Mouse (Mus musculus) limb, embryonic 15.5 days (tissue): ENCODE results near the gene Bmyc. TPM values are rescaled to one million over a fixed set of nuclear protein-coding genes. Genes with fewer than 3 reads are reported as not detected.

Experiments used
- ATAC-seq: fragments of 200-750 bp; cut with Nextera tagmentation; 2 replicates; pipeline ENCODE4 v1.8.0; 2017; ENCODE audit warnings: low read depth, moderate TSS enrichment; ENCODE audit not compliant: insufficient number of reproducible peaks, low FRiP score, low TSS enrichment
- H3K27ac ChIP-seq: fragments of 300-500 bp; sonication (generic); 2 replicates; pipeline ENCODE4 v1.5.1; 2015; ENCODE audit warnings: moderate library complexity, mild to moderate bottlenecking, inconsistent platforms
- H3K27me3 ChIP-seq: fragments of 300-500 bp; sonication (generic); 2 replicates; pipeline ENCODE4 v1.6.1; 2015; ENCODE audit warnings: inconsistent platforms
- H3K36me3 ChIP-seq: fragments of 300-500 bp; sonication (generic); 2 replicates; pipeline ENCODE4 v1.6.1; 2015; ENCODE audit warnings: inconsistent platforms
- H3K4me1 ChIP-seq: fragments of 300-500 bp; sonication (generic); 2 replicates; pipeline ENCODE4 v1.6.1; 2015; ENCODE audit warnings: inconsistent platforms
- H3K4me2 ChIP-seq: fragments of 300-500 bp; sonication (generic); 2 replicates; pipeline ENCODE4 v1.6.1; 2015; ENCODE audit warnings: mild to moderate bottlenecking, inconsistent platforms
- H3K4me3 ChIP-seq: fragments of 300-500 bp; sonication (generic); 2 replicates; pipeline ENCODE4 v1.5.1; 2015; ENCODE audit warnings: mild to moderate bottlenecking, inconsistent platforms
- H3K9ac ChIP-seq: fragments of 300-500 bp; sonication (generic); 2 replicates; pipeline ENCODE4 v1.6.1; 2015; ENCODE audit warnings: inconsistent platforms
- H3K9me3 ChIP-seq: fragments of 300-500 bp; sonication (generic); 2 replicates; pipeline ENCODE4 v1.6.1; 2016; ENCODE audit warnings: inconsistent platforms
- whole genome bisulfite sequencing: fragments of 180-500 bp; shearing (Covaris S2); methylation state at CpG from one replicate; pipeline ENCODE4 v1.1.7; 2015; 5-methylcytosine and 5-hydroxymethylcytosine counted together
- polyA plus RNA-seq: library from polyadenylated mRNA; unstranded; fragments of >200 nt; fragmentation: Nextera tagmentation; extraction: Ambion mirVana; gene quantifications from 2 replicates; pipeline ENCODE4 v1.2.1, GENCODE M21; 2015

Gene Bmyc
- polyA plus RNA-seq = 92.0 and 94.5 TPM in 2 replicates

DNA sequence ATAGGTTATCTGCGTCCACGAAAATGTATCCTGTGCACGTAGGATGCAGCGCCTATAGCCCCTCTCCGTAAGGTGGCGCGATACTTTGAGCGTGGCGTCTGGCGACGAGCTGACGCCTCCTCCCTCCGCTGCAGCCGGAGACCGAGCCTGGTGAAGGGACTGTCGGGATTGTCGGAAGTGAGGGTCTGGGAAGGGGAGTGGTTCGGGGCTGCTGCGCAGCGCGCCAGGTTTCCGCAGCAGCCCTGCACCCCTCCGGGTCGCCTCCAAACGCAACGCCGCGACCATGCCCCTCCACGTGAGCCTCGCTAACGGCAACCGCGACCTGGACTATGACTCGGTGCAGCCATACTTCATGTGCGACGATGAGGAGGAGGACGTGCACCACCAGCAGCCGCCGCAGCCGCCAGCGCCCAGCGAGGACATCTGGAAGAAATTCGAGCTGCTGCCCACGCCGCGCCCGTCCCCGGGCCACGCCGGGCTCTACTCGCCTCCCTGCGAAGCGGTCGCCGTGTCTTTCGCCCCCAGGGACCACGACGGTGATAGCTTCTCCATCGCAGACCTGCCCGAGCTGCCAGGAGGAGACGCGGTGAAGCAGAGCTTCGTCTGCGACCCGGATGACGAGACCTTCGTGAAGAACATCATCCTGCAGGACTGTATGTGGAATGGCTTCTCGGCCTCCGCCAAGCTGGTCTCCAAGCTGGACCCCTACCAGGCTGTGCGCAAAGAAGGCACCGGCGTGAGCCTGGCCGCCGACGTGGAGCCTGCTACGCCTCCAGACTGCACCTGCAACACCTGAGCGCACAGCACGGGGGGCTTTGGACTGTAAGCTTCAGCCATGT is at the start of gene Bmyc:
Gene Bmyc (plus strand): TSS at position 97 of the 839 bp plus-strand sequence.
- H3K4me2 ChIP-seq = peak within 1 kb of the TSS; percentile 81
- no peaks in the 10 kb centered on the region for H3K27me3 ChIP-seq
- H3K4me1 ChIP-seq = peaks cover 15% of the 10 kb centered on the region
- no peaks in the 10 kb centered on the region for H3K9me3 ChIP-seq
- under 1% methylated on average over 78 of the region's 78 CpGs for WGBS
- peak within 1 kb of the TSS; percentile 70 for H3K4me3 ChIP-seq
- peak within 1 kb of the TSS; percentile 88 for H3K27ac ChIP-seq
- peaks cover 8% of the 10 kb centered on the region; the same call in 1 of the 2 replicates for H3K36me3 ChIP-seq
- peak within 1 kb of the TSS; percentile 68 for H3K9ac ChIP-seq
- peak; percentile 89 for ATAC-seq

DNA sequence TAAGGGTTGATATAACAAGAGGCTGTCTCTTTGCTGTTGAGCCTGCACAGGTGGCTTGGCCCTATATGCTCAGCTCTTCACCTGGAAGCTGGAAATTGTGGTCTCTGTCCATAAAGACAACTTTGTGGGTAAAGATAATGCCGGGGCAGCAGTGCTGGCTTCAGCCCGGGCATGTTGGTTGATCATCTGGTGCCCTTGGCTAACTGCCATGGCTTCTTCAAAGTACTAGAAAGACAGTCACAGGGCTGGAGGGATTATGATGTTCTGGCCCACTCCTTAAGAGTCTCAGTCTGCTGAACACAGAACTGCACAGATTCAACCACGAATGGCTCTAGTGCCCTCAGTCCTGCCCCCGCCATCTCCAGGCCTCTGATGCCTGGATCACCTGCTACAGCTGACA is 49.3 kb upstream of the Bmyc start:
- Histone ChIP-seq H3K4me2 (no peak overlapping the region), H3K9ac (no peak overlapping the region), H3K4me3 (no peak overlapping the region), H3K9me3 (no peaks in the 10 kb centered on the region), H3K27me3 (no peaks in the 10 kb centered on the region), H3K36me3 (no peaks in the 10 kb centered on the region), H3K27ac (no peak overlapping the region), H3K4me1 (no peaks in the 10 kb centered on the region)
- WGBS = 72% methylated on average over 4 of the region's 4 CpGs
- no peak for ATAC-seq

DNA sequence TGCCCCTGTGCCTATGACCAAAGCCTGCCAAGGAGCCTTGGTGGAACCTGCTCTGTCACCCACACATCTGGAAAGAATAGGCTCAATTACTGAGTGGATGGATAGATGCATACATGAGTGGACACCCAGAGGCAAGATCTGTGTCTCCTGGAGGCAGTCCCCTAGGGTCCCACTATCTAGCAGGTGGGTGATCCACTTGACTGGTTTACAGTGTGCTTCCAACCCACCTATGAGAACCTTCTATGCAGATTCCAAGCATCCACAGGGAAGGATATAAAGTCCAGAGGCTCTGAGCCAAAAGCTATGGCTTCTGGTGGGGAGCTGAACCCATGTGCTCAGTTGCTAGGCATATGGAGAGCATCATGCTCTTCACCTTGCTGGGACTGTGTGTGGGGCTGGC is 48.9 kb upstream of the Bmyc start, which contains the start of gene Lcn5:
Gene Lcn5 (plus strand): TSS at position 301 of the 400 bp plus-strand sequence.
- Histone ChIP-seq H3K4me2 (no peak within 1 kb of the TSS), H3K4me3 (no peak within 1 kb of the TSS), H3K27ac (no peak within 1 kb of the TSS), H3K36me3 (no peaks in the 10 kb centered on the region), H3K27me3 (no peaks in the 10 kb centered on the region), H3K4me1 (no peaks in the 10 kb centered on the region), H3K9me3 (no peaks in the 10 kb centered on the region), H3K9ac (no peak within 1 kb of the TSS)
- no peak for ATAC-seq

DNA sequence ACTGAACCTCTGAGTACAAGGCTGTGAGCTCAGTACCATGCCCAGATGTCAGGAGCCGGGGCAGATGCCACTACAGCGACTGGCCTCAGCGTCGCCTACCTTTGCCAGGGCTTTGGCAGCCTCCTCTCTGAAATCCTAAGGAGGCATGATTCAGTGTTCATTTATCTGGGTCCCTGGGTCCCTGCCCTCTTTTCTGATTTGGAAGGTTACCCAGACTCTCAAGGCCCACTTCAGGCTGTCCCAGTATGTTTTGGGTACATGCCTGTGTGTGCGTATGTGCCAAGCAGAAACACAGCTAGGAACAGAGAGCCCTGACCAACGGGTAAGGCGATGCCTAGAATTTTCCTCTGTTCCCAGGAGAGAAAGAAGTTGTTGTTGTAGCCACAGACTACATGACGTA is 46.3 kb upstream of the Bmyc start:
- Histone ChIP-seq H3K9me3 (no peaks in the 10 kb centered on the region), H3K27me3 (no peaks in the 10 kb centered on the region), H3K36me3 (no peaks in the 10 kb centered on the region), H3K9ac (no peak overlapping the region), H3K4me1 (no peaks in the 10 kb centered on the region), H3K27ac (no peak overlapping the region), H3K4me3 (no peak overlapping the region), H3K4me2 (no peak overlapping the region)
- WGBS = 79% methylated on average over 8 of the region's 8 CpGs
- no peak for ATAC-seq

DNA sequence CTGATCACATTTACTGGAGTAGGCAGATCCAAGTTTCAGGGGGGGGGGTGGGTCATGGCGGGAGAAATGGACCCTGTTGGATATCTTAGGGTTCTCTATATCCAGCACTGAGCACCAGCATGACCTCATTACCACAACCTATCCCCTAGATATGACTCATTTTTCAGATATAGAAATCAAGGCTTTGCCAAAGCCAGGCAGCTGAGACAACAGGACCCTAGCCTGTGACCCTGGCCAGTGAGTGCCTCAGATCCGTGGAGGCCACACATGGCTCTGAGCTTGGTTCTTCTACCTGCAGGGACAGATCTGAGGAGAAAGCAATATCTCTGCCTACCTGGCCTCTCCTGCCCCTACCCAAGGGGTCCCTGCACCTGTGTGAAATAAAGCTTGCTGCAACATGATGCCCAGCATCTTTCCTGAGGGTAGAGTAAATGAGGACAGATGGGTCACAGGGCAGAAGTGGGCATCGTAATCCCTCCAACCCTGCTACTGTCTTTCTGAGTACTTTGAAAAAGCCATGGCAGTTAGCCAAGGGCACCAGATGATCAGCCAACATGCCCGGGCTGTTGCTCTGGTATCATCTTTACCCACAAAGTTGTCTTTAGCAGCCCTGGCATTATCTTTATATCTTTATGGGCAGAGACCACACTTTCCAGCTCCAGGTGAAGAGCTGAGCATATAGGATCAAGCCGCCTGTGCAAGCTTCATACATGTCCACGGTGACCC is 45.1 kb upstream of the Bmyc start:
- Histone ChIP-seq H3K36me3 (no peaks in the 10 kb centered on the region), H3K27ac (no peak overlapping the region), H3K27me3 (no peaks in the 10 kb centered on the region), H3K9ac (no peak overlapping the region), H3K4me3 (no peak overlapping the region), H3K9me3 (no peaks in the 10 kb centered on the region), H3K4me2 (no peak overlapping the region), H3K4me1 (no peaks in the 10 kb centered on the region)
- no peak for ATAC-seq
- WGBS = 84% methylated on average over 6 of the region's 6 CpGs

DNA sequence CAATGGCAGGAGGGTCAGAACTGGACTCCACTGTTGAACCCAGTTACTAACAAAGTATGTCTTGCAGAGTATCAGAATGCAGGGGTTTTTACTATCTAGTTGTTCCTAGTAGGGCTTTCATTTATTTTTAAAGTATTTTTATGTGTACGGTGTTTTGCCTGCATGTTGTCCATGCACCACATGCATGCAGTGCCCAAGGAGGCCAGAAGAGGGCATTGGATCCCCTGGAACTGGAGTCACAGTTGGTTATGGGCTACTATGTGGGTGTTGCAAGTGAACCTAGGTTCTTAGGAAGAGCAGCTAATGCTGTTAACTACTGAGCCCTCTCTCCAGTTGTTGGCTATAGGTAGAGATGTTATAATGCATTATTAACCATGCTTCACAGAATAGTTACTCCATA is 43.0 kb upstream of the Bmyc start:
- no peaks in the 10 kb centered on the region for H3K9me3 ChIP-seq
- H3K36me3 ChIP-seq = no peaks in the 10 kb centered on the region
- ATAC-seq = no peak
- no peaks in the 10 kb centered on the region for H3K27me3 ChIP-seq
- WGBS = 29% methylated on average over 1 of the region's 1 CpGs
- no peaks in the 10 kb centered on the region for H3K4me1 ChIP-seq
- H3K9ac ChIP-seq = no peak overlapping the region
- no peak overlapping the region for H3K4me3 ChIP-seq
- H3K27ac ChIP-seq = no peak overlapping the region
- no peak overlapping the region for H3K4me2 ChIP-seq

DNA sequence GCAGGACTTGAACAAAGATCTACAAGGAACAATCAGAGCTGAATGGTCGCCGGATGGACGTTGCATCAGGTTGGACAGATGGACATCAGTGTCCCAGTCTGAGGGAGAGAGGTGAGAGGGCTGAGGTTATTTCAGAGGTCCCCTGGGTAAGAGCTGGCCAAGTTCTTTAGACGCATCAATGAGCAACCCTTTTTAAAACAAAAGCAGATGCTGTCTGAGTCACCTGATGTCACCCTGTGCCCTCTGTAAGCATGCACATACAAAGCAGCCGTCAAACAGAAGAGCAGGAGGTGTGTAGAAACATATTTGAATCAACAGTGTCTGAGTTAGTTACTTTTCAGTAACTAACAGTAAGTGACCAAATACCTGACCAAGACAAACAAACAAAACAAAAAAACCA is 42.4 kb upstream of the Bmyc start:
- Histone ChIP-seq H3K4me3 (no peak overlapping the region), H3K4me1 (no peaks in the 10 kb centered on the region), H3K36me3 (no peaks in the 10 kb centered on the region), H3K9me3 (no peaks in the 10 kb centered on the region), H3K4me2 (no peak overlapping the region), H3K27ac (no peak overlapping the region), H3K27me3 (no peaks in the 10 kb centered on the region), H3K9ac (no peak overlapping the region)
- no peak for ATAC-seq
- 71% methylated on average over 5 of the region's 5 CpGs for WGBS

DNA sequence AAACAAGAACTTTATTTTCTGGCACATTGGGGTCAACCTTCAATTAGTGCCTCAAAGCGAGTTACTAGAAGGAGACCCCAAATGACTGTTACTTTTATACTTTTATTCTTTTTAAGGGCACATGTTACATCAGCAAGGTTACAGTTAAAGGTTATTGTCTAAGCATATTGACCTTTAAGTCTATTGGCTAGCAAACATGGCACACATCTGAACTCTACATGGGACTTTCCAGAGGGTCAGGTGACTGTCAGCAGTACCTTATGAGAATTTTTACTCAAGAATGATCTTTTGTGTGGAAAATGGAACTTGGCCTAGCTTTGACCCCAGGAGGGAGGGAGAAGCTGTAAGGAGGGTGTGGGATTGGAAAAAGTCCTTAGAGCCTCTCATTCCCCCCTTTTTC is 40.0 kb upstream of the Bmyc start:
- H3K9ac ChIP-seq = no peak overlapping the region
- no peaks in the 10 kb centered on the region for H3K9me3 ChIP-seq
- H3K27me3 ChIP-seq = no peaks in the 10 kb centered on the region
- H3K4me1 ChIP-seq = no peaks in the 10 kb centered on the region
- H3K4me2 ChIP-seq = no peak overlapping the region
- H3K4me3 ChIP-seq = no peak overlapping the region
- WGBS = 67% methylated on average over 1 of the region's 1 CpGs
- no peak overlapping the region for H3K27ac ChIP-seq
- no peak for ATAC-seq
- H3K36me3 ChIP-seq = no peaks in the 10 kb centered on the region

DNA sequence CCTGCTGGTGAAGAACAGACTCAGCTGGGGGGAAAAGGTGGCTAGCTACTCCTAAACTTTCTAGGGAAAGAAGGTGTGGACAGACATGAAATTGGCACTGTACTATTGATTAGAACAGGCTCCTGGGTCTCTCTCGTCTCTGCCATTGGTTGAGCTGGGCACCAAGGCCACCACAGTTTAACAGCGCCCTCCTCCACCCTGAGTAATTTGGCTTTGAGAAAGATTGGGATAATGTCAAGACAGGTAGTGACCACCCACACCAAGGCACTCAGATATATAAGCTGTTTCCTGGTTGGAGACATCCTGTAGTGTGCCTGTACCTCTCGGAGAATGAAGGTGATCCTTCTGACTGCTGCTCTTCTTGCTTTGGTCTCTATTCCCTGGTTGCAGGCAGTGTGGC is 30.1 kb upstream of the Bmyc start, which contains the start of gene Lcn6:
Gene Lcn6 (plus strand): TSS at position 301 of the 400 bp plus-strand sequence.
- Histone ChIP-seq H3K4me3 (no peak within 1 kb of the TSS), H3K4me2 (no peak within 1 kb of the TSS), H3K4me1 (no peaks in the 10 kb centered on the region), H3K27me3 (no peaks in the 10 kb centered on the region), H3K9ac (no peak within 1 kb of the TSS), H3K27ac (no peak within 1 kb of the TSS), H3K9me3 (no peaks in the 10 kb centered on the region), H3K36me3 (no peaks in the 10 kb centered on the region)
- WGBS = 86% methylated on average over 3 of the region's 3 CpGs
- ATAC-seq = no peak

DNA sequence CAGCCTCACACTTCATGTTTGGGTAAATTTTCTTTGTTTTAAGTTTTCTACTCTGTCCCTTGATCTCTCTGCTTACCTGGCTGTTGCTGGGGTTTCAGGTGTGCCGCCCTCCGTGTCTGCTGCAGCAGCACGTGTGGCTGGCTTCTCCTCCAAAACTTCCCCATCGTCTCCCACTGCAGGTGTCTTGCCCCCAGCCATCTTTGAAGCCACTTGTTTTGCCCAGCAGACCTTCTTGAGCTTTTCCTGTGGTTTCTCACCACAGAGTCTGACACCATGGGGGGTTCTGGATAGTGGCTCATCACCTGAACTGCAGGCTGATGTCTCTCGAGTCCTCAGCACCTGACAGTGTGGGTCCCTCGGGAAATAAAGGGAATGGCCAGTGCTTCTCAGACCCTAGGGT is 27.0 kb upstream of the Bmyc start:
- no peak overlapping the region for H3K4me3 ChIP-seq
- H3K27me3 ChIP-seq = 0 out of 2 replicates have a peak, but pooled peaks cover 1% of the 10 kb centered on the region
- 75% methylated on average over 6 of the region's 6 CpGs for WGBS
- H3K9ac ChIP-seq = no peak overlapping the region
- H3K4me2 ChIP-seq = no peak overlapping the region
- no peaks in the 10 kb centered on the region for H3K9me3 ChIP-seq
- H3K27ac ChIP-seq = no peak overlapping the region
- no peaks in the 10 kb centered on the region for H3K36me3 ChIP-seq
- no peaks in the 10 kb centered on the region for H3K4me1 ChIP-seq
- ATAC-seq = no peak

DNA sequence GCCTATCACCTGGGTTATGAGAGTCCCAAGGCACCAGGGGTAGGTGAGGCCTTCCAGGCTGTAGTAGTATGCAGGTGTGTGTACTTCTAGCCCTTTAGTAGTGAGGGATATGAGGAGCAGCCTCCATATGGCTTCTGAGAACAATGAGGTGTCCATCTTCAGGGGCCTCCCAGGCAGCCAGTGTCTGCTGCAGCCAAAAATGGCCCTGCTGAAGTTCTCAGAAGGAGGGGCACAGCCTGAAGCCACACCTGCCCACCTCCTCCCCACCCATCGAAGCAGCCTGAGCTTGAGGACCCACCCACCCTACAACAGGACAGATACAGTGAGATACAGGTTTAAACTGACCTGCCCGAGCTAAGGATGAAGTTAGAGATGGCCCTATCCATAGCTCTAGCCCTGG is 24.1 kb upstream of the Bmyc start, which contains the start of gene Lcn10:
Gene Lcn10 (plus strand): TSS at position 301 of the 400 bp plus-strand sequence.
- Histone ChIP-seq H3K27me3 (0 out of 2 replicates have a peak, but pooled peaks cover 5% of the 10 kb centered on the region), H3K4me2 (no peak within 1 kb of the TSS), H3K9ac (no peak within 1 kb of the TSS), H3K36me3 (no peaks in the 10 kb centered on the region), H3K9me3 (no peaks in the 10 kb centered on the region), H3K4me1 (no peaks in the 10 kb centered on the region), H3K4me3 (no peak within 1 kb of the TSS), H3K27ac (no peak within 1 kb of the TSS)
- ATAC-seq = no peak
- WGBS = 67% methylated on average over 2 of the region's 2 CpGs

DNA sequence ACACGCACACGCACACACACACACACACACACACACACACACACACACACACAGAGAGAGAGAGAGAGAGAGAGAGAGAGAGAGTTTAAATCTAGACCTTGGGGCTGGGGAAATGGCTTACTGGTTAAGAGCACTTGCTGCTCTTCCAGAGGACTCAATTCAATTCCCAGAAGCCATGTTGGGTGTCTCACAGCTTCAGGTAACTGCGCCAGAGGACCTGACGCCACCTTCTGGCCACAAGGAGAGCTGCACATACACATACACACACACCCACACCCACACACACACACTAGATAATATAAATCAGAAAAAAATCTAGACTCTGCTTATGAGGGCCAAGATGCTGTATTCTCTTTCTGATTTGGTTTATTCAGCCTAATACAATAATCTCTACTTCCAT is 19.6 kb upstream of the Bmyc start:
- H3K27me3 ChIP-seq = 0 out of 2 replicates have a peak, but pooled peaks cover 5% of the 10 kb centered on the region
- no peak overlapping the region for H3K4me3 ChIP-seq
- H3K9ac ChIP-seq = no peak overlapping the region
- no peak overlapping the region for H3K4me2 ChIP-seq
- H3K4me1 ChIP-seq = no peaks in the 10 kb centered on the region
- 67% methylated on average over 4 of the region's 4 CpGs for WGBS
- ATAC-seq = no peak
- H3K27ac ChIP-seq = no peak overlapping the region
- no peaks in the 10 kb centered on the region for H3K36me3 ChIP-seq
- no peaks in the 10 kb centered on the region for H3K9me3 ChIP-seq
